Mouse (Mus musculus): ENCODE measurements around the gene Gm21738.
"Not testable (repeated sequence)": the region's sequence is repeated elsewhere in the genome, so short reads cannot be mapped to it uniquely, and the experiment has no call there.

The Gm21738 gene

DNA sequence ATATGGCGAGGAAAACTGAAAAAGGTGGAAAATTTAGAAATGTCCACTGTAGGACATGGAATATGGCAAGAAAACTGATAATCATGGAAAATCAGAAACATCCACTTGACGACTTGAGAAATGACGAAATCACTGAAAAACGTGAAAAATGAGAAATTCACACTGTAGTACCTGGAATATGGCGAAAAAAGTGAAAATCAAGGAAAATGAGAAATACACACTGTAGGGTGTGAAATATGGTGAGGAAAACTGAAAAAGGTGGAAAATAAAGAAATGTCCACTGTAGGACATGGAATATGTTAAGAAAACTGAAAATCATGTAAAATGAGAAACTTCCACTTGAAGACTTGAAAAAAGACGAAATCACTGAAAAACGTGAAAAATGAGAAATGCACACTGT, at the start of gene Gm21738:
Gene Gm21738, minus strand, starts transcription at position 101 of the 400 bp plus-strand sequence.
- not testable (repeated sequence) for DNase-seq (ENCODE audit: low spot score in 2 of 2)

DNA sequence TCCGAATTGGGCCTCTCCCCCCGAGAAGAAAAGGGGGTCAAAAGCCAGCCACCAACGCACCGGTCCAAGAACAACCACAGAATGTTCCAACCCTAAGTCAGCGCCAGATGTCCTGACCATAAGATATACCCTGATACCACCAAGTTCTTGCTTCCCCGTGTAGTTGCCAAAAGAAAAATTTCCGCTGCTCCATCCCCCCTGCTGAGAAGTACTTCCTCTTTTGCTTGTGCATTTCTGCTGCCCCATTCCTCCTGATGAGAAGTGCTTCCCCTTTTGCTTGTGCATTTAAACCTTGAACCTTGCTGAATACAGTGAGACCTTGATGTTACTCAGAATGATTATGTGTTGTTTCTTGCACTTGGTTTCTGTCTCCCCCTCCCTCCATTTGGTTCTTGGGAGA, 35.0 kb downstream of the Gm21738 start:
- DNase-seq (ENCODE audit: low spot score in 2 of 2): not testable (repeated sequence)

Data from spleen, postnatal 4 days (tissue).